Mouse (Mus musculus): Measurements from ENCODE around the gene Dupd1.
"Not testable (repeated sequence)": the region's sequence is repeated elsewhere in the genome, so short reads cannot be mapped to it uniquely, and the experiment has no call there.

The Dupd1 gene

DNA sequence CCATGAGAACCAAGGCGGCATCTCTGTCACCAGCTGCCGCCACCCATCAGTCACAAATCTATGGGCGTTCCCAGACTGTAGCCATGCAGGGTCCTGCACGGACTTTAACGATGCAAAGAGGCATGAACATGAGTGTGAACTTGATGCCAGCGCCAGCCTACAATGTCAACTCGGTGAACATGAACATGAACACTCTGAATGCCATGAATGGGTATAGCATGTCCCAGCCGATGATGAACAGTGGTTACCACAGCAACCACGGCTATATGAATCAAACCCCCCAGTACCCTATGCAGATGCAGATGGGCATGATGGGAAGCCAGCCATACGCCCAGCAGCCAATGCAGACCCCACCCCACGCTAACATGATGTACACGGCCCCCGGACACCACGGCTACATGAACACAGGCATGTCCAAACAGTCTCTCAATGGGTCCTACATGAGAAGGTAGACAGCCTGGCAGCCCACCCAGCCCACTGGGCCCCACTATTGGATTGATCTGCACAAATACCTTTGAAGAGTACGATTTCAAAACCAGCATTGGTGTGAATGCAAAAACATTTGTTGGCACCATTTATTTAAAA is 43.9 kb downstream of the Dupd1 start:
- DNase-seq, result not testable (repeated sequence)

DNA sequence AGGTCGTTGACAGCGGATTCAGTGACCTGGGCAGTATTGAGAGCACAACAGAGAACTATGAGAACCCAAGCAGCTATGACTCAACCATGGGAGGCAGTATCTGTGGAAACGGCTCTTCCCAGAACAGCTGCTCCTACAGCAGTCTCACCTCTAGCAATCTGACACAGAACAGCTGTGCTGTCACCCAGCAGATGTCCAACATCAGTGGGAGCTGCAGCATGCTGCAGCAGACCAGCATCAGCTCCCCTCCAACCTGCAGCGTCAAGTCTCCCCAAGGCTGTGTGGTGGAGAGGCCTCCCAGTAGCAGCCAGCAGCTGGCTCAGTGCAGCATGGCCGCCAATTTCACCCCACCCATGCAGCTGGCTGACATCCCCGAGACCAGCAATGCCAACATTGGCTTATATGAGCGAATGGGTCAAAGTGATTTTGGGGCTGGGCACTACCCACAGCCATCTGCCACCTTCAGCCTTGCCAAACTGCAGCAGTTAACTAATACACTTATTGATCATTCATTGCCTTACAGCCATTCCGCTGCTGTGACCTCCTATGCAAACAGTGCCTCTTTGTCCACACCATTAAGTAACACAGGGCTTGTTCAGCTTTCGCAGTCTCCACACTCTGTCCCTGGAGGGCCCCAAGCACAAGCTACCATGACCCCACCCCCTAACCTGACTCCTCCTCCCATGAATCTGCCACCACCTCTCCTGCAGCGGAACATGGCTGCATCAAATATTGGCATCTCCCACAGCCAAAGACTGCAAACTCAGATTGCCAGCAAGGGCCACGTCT is 44.5 kb downstream of the Dupd1 start:
- DNase-seq, result no peak

DNA sequence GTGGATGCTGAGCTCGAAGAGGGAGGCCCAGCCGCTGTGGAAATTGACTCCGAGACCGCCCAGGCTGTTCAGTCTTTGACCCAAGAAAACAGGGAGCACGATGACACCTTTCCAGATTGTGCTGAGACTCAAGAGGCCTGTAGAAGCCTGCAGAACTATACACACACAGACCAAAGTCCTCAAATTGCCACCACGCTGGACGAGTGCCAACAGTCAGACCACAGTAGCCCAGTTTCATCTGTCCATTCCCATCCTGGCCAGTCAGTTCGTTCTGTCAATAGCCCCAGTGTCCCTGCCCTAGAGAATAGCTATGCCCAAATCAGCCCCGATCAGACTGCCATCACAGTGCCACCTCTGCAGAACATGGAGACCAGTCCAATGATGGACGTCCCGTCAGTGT is 45.2 kb downstream of the Dupd1 start:
- DNase-seq, result no peak

DNA sequence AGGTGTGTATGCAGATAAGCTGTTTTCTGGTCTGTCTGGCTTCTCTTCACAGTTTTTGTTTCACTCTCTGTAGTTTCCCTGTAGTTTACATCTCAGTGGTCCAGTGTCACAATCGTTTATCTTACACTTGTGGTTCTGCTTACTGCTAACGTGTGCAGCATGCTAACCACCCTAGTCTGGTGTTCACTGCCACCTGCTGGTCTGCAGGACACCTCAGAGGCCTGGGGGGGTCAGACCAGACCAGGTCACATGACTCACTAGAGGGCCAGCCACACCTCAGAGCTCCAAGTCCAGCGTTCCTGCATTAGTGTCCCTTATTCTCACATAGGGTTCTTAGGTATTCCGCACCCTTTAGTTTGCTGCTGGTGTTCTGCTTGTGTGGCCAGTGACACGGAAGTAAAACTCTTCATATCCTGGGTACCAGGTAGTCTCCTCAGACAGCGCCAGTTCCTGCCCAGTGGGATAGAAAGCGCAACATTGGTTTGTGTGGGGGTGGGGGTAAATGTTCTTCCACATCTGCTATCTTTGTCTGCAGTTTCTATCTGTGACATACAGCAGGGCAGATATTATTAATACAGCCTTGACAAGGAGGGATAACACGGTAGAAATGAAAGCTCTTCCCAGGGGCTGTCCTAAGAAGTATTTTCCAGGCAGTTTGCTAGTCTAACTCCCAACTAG is 51.8 kb downstream of the Dupd1 start:
- no peak for DNase-seq

DNA sequence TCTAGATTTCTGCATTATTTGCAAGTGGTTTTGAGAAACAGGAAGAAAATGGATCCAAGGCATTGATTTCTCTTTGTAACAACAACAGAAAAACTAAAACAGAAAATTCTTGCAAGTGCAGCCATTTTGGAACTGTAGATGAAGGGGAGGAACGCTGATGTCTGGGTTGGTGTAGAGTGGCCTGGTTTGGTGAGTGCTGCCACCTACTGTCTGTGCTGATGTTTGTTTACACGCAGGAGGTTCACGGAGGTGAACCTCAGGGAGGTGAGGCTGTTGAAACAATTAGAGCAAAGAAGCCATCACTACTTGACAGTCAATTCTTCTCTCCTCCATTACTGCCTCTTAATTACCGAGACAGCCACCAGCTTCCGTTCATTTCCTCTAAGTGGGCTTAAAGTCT is 54.7 kb downstream of the Dupd1 start:
- DNase-seq, result peak; percentile 79

DNA sequence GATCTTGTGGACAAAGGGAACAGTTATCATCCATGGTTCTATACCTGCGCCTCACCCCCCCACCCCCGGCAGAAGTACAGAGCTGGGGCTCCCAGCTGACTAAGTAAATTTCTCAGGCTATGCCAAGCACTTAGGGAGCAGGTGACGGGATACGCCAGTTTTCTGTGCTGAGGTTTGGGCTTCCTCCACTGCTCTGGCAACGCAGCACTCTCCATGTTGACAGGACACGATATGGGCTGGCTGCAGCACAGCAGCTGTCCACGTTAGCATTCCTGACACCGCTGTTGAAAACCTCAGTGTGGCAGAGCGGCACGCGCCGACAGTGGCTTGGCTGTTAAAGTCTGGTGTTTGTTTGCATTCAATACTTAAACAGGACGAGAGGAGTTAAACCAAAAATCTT is 55.2 kb downstream of the Dupd1 start:
- DNase-seq, result no peak

DNA sequence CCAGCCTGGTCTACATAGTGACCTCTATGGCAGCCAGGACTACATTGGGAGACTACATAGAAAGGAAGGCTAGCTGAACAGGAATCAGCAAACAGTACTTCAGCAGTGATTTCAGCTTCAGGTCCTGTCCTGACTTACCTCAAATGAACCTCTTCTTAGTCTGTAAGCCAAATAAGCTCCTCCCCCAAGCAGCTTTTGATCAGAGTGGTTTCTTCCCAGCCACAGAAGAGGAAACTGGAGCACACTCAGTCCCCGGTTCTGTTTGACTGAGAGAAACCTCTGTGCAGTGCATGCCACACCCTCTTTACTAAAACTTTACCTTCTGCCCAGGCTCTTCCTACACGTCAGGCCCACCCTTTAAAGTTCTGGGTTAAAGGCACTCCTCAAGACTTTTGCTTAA is 60.6 kb downstream of the Dupd1 start:
- DNase-seq, result no peak

DNA sequence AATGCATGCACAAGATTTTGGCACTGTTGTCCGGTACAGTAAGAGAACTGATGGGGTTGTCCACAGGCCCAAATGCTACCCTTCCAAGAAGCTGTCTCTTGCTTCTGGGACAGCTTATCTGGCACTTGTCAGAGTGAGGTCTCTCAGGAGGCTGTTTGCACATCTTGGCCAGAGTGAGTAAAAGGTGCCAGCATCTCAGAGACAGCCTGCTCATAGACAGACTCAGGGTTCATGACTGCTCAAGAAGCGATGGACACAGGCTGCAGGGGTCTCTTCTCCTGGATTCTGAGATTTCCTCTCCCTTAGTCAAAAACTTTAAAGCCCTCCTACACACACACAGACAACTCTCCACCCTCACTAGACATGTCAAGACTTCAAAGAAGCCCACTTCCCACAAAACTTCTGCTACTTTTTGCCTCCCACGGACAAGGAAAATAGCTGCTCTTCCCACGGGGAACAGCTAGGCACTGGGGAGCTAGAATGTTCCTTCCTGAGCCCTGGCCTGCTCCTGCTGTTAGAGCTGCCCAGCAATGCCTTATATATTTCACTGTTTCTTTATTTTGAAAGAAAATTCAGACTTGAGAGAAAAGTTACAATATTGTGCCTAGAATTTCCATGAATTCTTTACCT is 73.5 kb downstream of the Dupd1 start:
- DNase-seq, result no peak

DNA sequence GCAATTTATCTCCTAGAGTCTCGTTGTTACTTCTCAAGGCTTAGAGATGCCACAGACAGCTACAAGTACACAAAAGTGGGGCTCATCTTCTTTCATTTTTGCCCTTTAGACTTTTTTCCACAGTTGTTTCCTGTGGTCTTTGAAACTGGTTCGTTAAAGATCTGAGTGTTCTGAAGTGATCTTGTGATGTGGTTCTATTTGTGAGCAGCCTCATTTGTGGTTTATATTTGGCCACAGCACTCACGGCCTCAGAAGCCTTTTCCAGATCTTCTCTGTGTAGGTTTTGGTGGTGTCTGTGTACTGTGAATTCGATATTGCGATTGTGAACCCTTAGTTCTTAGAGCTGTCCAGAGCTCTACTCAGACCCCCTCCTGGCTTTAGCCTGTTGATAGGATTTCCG is 77.8 kb downstream of the Dupd1 start:
- no peak for DNase-seq

DNA sequence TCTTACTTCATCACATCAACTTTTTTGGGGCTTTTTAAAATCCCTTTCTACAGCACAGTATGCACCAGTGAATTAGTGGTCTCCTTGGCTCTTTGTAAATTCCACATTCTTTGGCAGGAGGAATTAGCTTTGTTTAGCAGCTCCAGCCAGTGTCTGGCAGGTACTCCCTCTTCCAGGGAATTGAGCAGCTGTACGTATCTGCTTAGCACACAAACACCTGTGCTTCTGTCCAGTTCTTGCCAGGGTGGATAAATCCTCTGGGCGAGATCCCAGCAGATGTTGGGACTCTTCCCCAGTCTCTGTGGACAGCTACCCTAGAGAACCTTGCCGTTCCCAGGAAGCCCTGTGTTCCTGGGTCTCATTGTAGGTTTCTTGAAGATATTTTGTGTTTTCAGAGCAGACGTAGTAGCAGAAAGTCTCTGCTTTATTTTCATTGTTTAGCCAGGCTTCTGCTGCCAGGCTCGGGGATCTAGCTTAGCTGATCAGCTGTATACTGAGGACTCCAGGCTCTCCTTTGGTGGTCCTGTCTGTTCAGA is 82.6 kb downstream of the Dupd1 start:
- no peak for DNase-seq
